Mouse (Mus musculus): ENCODE data around the gene Ifi35.

DNA sequence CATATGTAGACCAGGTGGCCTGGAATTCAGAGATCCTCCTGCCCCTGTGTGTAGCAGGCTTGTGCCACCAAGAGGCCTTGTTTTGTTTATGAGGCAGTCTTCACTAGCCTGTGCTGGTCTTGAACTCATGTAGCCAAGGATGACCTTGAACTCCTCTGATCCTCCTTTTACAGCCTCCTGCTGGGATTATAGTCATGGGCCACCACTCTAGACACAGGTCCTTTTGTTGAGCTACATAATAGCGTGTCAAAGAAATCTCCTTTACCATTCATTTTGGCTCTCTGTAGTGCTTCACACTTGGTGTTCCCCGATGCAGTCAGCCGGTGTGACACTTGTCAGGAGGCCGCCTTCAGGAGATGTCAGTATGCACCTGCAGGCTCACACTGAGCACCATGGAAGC is 11.3 kb upstream of the Ifi35 start:
- no peak for TF ChIP-seq POLR2A (IDR thresholded peaks at IDR 0.05; ENCODE audit: low read depth, low read length)
- no peak for TF ChIP-seq CTCF (IDR thresholded peaks at IDR 0.05; ENCODE audit: extremely low read depth, insufficient read depth, insufficient read length, insufficient replicate concordance)

Measured in spleen, adult 2 months (tissue).